Mouse (Mus musculus) retina, postnatal 7 days (tissue): ENCODE data around the gene Hexim1.
A peak's percentile ranks its signal among the peaks of the same experiment; 100 is the strongest.

Source experiments
- DNase-seq: peaks from one replicate; pipeline ENCODE4 v3.0.0-alpha.2; 2012; ENCODE audit warnings: low read depth, low spot score

Gene Hexim1

GRCm38 (mm10) chr11:103118866-103119265, 2.8 kb downstream of the Hexim1 start:
- no peak for DNase-seq

DNA sequence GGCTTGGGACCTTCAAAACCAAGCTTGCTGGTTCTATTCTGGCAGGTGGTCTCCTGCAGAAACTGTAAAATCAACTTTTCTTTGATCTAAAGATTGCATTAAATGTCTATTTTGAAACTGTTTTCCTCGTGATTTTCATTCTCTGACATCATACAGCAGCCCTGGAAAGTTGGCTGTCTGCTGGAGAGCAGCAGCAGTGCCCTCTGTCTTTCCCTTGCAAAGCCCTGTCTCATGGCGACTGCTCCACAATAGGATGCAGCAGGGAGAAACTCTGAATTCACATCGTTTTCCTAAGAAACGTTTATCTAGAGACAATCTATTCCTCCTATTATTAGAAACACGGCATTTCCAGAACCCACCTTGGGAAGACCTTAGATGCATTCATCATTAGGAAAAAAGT, 3.6 kb downstream of the Hexim1 start:
- DNase-seq, result no peak

DNA sequence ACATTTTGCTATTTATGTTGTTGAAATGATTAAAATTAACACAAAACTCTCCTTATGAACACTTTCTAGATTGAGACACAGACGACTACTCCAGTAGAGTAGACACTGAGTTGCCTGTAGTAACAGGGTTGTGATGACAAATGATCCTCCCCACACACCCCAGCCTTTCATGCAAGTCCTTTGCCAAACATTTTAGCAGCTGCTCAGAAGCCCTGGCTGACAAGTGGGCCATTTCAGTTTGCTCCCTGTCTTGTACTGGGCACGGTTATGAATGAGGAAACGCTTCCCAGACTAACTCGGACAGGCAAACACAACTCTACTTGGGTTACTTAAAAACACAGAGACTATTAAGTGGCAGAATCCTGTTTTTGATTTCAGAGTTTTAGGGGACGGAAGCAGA, 4.3 kb downstream of the Hexim1 start:
- DNase-seq, result no peak

GRCm38 (mm10) chr11:103131701-103132575, 15.9 kb downstream of the Hexim1 start, which contains the start of gene Hexim2:
Gene Hexim2, plus strand, starts transcription at chr11:103132429.
- no peak for DNase-seq

DNA sequence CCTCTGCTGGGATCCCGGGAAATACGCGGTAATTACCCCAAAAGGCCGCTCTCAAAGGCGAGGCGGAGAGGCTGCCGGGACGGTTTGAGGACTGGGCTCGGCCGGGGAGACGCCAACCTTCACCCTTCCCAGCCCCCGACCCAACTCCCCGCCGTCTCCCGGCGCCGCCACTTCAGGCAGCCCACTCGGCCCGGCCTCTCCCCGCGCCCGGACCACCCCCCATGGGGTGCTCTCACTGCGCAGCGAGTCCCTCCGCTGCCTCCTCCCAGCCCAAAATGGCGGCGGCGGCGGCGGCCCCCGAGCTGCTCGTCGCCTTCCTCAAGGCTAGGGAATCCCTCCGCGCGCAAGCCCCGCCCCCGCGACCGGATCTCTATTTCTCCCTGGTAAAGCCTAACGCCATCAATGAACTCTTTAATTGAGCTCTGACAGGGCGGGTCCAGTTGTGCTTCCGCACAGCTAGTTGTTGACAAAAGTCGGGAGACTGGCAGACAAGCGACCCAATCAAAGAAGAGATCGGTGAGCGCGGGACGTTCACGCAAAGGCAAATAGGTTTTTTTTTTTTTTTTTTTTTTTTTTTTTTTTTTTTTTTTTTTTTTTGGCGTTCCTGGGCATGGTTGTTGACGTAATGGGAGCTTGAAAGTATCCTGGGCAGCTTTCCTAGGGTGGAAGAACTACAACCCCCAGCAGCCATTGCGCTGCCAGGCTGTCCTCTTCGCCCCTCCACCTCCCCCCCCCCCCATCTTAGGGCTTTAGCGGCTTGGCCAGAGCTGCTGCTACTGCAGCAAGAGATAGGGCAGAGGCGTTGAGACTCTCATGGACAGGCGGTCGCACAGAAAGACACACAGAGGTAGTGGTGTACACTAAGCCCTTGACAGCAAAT, 16.8 kb downstream of the Hexim1 start:
- DNase-seq, result peak; percentile 100

GRCm38 (mm10) chr11:103133456-103134185, 17.6 kb downstream of the Hexim1 start:
- no peak for DNase-seq

DNA sequence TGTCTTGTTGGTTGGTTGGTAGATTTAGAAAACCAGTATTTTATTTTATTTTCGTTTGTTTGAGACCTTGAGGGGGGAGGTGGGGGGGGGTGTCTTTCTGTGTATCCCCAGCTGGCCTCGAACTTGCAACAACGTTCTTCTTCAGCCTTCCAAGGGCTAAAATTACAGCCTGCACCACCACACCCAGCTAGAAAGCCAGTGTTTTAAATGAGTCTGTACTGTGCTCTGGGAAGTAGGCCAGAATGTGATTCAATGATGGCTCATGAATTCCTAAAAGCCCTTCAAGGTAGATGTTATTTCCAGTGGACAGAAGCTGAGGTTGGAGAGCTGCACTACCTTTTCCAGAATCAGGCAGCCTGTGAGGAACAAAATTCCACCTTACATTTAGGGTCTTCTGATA, 18.2 kb downstream of the Hexim1 start:
- no peak for DNase-seq

- no peak for DNase-seq
These were observed 20.1 kb downstream of the Hexim1 start for GRCm38 (mm10) chr11:103136039-103136577.

DNA sequence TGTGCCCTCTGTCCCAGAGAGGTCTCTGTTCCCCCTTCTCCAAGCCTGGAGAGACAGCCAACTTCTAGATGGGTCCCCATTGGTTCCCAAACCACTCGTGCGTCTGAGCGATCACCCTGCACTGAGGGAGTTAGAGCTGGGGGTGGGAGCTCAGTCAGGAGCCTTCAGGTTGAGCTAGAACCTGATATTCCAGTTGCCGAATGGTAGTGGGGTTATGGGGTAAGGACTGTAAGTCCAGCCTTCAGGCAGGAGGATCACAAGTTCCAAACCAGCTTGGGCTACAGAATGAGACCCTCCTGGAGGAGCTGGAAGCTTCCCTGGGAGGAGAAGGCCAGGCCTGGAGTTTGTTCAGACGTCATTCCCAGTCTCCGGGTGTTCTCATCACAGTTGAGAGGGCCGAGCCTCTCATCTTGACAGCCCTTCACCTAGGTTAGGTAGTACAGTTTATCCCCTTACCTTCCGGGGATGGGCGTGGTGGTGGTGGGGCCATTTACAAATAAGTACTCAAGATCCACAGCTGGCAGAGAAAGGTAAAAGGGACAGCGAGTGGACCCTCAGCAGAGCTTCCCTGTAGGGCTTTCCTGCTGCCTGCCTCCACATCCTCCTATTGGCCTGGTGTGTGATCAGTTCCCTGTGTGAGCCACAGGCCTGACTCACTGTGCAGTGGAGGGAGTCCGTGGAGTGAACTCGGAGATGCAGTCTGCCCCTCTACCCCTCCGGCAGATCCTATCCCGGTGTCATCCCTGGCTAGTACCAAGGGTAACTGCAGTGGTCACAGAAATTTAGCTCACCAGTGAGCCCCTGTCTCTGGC, 24.1 kb downstream of the Hexim1 start:
- no peak for DNase-seq

DNA sequence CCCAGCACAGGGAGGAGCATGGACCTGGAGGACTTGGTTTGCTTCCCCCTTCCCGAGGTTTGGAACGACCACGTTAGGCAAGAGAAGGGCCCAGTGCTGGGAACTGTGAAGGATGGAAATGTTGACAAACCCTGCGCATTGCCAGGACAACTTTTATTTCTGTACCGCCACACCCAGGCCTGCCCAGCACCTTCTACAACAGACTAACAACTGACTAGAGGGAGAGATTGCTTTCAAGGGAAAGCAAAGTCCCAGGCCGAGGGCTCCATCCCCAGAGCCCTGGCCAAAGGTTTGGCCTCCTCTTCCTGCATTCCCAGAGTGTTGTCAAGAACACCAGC, 24.7 kb downstream of the Hexim1 start:
- DNase-seq, result no peak

DNA sequence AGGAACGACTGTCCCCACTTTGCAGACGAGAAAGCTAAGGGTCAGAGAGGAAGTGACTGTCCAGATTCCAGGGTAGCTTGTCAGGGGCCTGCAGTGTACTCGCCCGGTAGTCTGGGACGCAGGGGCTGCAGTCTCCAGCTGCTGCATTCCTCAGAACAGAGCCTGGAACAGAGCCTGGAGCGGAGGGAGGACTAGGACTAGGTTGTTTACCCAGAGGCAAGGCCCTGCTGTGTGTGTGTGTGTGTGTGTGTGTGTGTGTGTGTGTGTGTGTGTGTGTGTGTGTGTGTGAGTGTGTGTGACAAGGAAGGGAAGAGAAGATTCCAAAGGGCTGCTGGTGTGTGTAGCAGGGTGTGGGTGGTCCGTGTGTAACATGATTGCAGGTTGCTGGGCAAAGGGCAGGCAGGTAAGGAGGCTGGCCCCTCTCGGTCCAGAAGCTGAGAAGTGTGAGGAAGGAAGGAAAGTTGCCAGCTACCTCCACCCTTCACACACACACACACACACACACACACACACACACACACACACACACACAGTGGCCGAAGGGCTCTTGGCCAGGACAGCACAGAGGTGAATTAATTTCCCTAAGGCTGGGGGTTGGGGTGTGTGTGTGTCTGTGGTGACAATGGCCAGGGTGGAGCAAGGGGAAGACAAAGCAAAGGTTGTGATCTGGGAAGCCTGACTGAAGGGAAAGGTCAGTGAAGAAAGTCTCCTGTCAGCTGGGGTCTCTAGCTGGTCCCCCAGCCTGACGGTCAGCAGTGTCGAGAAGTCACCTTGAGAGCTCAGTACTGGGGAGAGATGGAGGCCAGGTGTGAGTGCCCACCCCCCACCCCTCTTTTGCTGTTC, 25.3 kb downstream of the Hexim1 start:
- DNase-seq, result no peak

- DNase-seq, result no peak
These were observed 25.9 kb downstream of the Hexim1 start for GRCm38 (mm10) chr11:103141944-103142255.

GRCm38 (mm10) chr11:103142441-103143182, 26.6 kb downstream of the Hexim1 start:
- peak; percentile 69 for DNase-seq

GRCm38 (mm10) chr11:103144309-103145285, 28.6 kb downstream of the Hexim1 start:
- no peak for DNase-seq

GRCm38 (mm10) chr11:103146386-103146785, 30.4 kb downstream of the Hexim1 start:
- DNase-seq, result no peak

GRCm38 (mm10) chr11:103147766-103148165, 31.7 kb downstream of the Hexim1 start:
- DNase-seq, result no peak

- no peak for DNase-seq
These were observed 33.7 kb downstream of the Hexim1 start for GRCm38 (mm10) chr11:103149771-103150170.
